Comparison of ENCODE assay signal across 22 mouse cellular contexts in the genomic region with DNA sequence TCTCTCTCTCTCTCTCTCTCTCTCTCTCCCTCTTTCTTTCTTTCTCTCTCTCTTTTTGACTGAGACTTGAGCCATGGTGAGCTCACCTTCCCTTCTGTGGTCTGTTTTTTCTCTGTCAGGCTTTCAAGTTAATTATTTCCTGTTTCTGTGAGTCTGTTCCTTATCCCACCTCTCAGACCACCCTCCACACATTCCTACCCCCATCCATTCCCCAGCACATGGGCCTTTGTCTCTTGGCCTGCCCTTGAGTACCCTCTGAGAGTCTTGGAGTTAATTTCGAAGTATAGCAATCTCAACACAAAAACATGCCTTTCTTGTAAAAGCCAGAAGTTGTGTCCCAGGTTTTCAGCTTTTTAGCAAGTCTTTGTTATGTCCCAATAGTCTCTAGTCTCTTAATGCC. TPM values are rescaled to one million over a fixed set of nuclear protein-coding genes. Genes with fewer than 3 reads are reported as not detected.
DNase-seq lines count a peak whose midpoint lies in the region; ATAC-seq and TF ChIP-seq lines count a peak whose summit lies in the region.
"Had no signal": no experiment of that assay in that cellular context is flagged by ENCODE, and none has a peak within 500 bp of the region (broad histone marks: within the 10 kb centered on the region; RNA-seq: fewer than 3 reads in every experiment).

No protein-coding gene starts in this region.

- peaks cover 61% of the 10 kb centered on the region for H3K4me1 ChIP-seq in heart, embryonic 13.5 days
- H3K4me1 ChIP-seq in stomach, embryonic 14.5 days (ENCODE audit: control insufficient read depth, insufficient read depth, low read length) = peaks cover 20% of the 10 kb centered on the region; the same call in 1 of the 2 replicates
- peaks cover 2% of the 10 kb centered on the region; the same call in 1 of the 2 replicates for H3K4me1 ChIP-seq in stomach, postnatal 0 days (replicated peaks; ENCODE audit: control insufficient read depth, insufficient read depth)
- peaks cover 55% of the 10 kb centered on the region for H3K4me1 ChIP-seq in limb, embryonic 10.5 days
- H3K4me1 ChIP-seq in forebrain, embryonic 10.5 days = peaks cover 50% of the 10 kb centered on the region

- H3K36me3 ChIP-seq in heart, embryonic 13.5 days = no peaks in the 10 kb centered on the region
- H3K36me3 ChIP-seq in stomach, embryonic 14.5 days (ENCODE audit: control insufficient read depth, insufficient read depth, low read length) = no peaks in the 10 kb centered on the region
- no peaks in the 10 kb centered on the region for H3K36me3 ChIP-seq in stomach, postnatal 0 days (ENCODE audit: control insufficient read depth, insufficient read depth, low read length)
- no peaks in the 10 kb centered on the region for H3K36me3 ChIP-seq in limb, embryonic 10.5 days
- H3K36me3 ChIP-seq in forebrain, embryonic 10.5 days (replicated peaks) = no peaks in the 10 kb centered on the region
- H3K36me3 ChIP-seq: neural tube, embryonic 13.5 days had no signal

- TF ChIP-seq EP300 in stomach, postnatal 0 days (optimal IDR thresholded peaks at IDR 0.05) = no peak

- no peak for DNase-seq in heart, postnatal 25 days (ENCODE audit: low spot score)
- no peak for DNase-seq in stomach, postnatal 0 days (ENCODE audit: low spot score)
- no peak for DNase-seq in limb, embryonic 10.5 days (ENCODE audit: low spot score)
- DNase-seq in layer of hippocampus, adult 18-20 months (ENCODE audit: low spot score in 2 of 2) = no peak
- DNase-seq in forebrain, embryonic 10.5 days (ENCODE audit: extremely low spot score, low spot score) = no peak
- DNase-seq: cerebellum, adult 18-20 months; cerebellum, postnatal 36 days; gastrocnemius, postnatal 36 days; layer of hippocampus, postnatal 36 days; lung, adult 18-20 months; lung, postnatal 14 days; midbrain, embryonic 14.5 days; right cerebral cortex, adult 18-20 months had no signal

- H3K9me3 ChIP-seq in heart, embryonic 13.5 days = no peaks in the 10 kb centered on the region
- H3K9me3 ChIP-seq in stomach, embryonic 14.5 days (ENCODE audit: control insufficient read depth, low read depth, low read length) = no peaks in the 10 kb centered on the region
- H3K9me3 ChIP-seq in stomach, postnatal 0 days (ENCODE audit: control insufficient read depth, low read length) = no peaks in the 10 kb centered on the region
- no peaks in the 10 kb centered on the region for H3K9me3 ChIP-seq in limb, embryonic 10.5 days (replicated peaks)
- no peaks in the 10 kb centered on the region for H3K9me3 ChIP-seq in forebrain, embryonic 10.5 days
- H3K9me3 ChIP-seq: megakaryocyte, embryonic 14.5 days; neural tube, embryonic 13.5 days had no signal

- ATAC-seq in heart, embryonic 13.5 days (ENCODE audit: extremely low read depth, insufficient number of reproducible peaks, low FRiP score, low TSS enrichment) = no peak
- no peak for ATAC-seq in stomach, embryonic 14.5 days (ENCODE audit: insufficient number of reproducible peaks, insufficient read depth, low FRiP score, low read depth)
- no peak for ATAC-seq in stomach, postnatal 0 days (ENCODE audit: low FRiP score, low TSS enrichment)
- ATAC-seq: forebrain, embryonic 16.5 days; inflammation-experienced regulatory T-cells, adult 6 months had no signal

- intact Hi-C loops in heart, postnatal 25 days (cut with DNase I) = no loop called here

- H3K9ac ChIP-seq in heart, embryonic 13.5 days = peak overlapping the region; percentile 58; the same call in 1 of the 2 replicates
- no peak overlapping the region for H3K9ac ChIP-seq in stomach, embryonic 14.5 days (replicated peaks; ENCODE audit: low read depth, low read length)
- H3K9ac ChIP-seq in stomach, postnatal 0 days (ENCODE audit: low read length) = no peak overlapping the region
- H3K9ac ChIP-seq: neural tube, embryonic 13.5 days had no signal

- H3K27me3 ChIP-seq in heart, embryonic 13.5 days (replicated peaks) = no peaks in the 10 kb centered on the region
- H3K27me3 ChIP-seq in stomach, embryonic 14.5 days (ENCODE audit: control insufficient read depth, insufficient read depth, low read length) = no peaks in the 10 kb centered on the region
- H3K27me3 ChIP-seq in stomach, postnatal 0 days (ENCODE audit: control insufficient read depth, insufficient read depth, low read length) = no peaks in the 10 kb centered on the region
- H3K27me3 ChIP-seq in limb, embryonic 10.5 days (ENCODE audit: low read depth, poor library complexity, severe bottlenecking) = no peaks in the 10 kb centered on the region
- no peaks in the 10 kb centered on the region; the same call in 1 of the 2 replicates for H3K27me3 ChIP-seq in forebrain, embryonic 10.5 days (ENCODE audit: poor library complexity, severe bottlenecking)
- H3K27me3 ChIP-seq: CH12.LX; neural tube, embryonic 13.5 days had no signal

- no peak overlapping the region for H3K4me3 ChIP-seq in heart, embryonic 13.5 days
- H3K4me3 ChIP-seq in stomach, embryonic 14.5 days (ENCODE audit: low read depth, low read length) = no peak overlapping the region
- H3K4me3 ChIP-seq in stomach, postnatal 0 days (ENCODE audit: low read depth, low read length) = no peak overlapping the region
- H3K4me3 ChIP-seq in limb, embryonic 10.5 days = no peak overlapping the region
- no peak overlapping the region for H3K4me3 ChIP-seq in forebrain, embryonic 10.5 days
- H3K4me3 ChIP-seq: layer of hippocampus, adult 2 months; neural tube, embryonic 13.5 days had no signal

- no peak for TF ChIP-seq CTCF in stomach, postnatal 0 days (IDR thresholded peaks at IDR 0.05; ENCODE audit: low read depth)

- WGBS in heart, embryonic 13.5 days = 43% methylated on average over 1 of the region's 1 CpGs
- 37% methylated on average over 1 of the region's 1 CpGs for WGBS in stomach, embryonic 14.5 days
- 41% methylated on average over 1 of the region's 1 CpGs for whole genome bisulfite sequencing in stomach, postnatal 0 days
- 57% methylated on average over 1 of the region's 1 CpGs for WGBS in limb, embryonic 10.5 days
- 70% methylated on average over 1 of the region's 1 CpGs for WGBS in forebrain, embryonic 10.5 days

- 0 out of 2 replicates have a peak overlapping the region, but pooled peaks have one; percentile 57 for H3K4me2 ChIP-seq in heart, embryonic 13.5 days
- H3K4me2 ChIP-seq in stomach, embryonic 14.5 days (replicated peaks; ENCODE audit: low read depth, low read length) = no peak overlapping the region
- no peak overlapping the region for H3K4me2 ChIP-seq in stomach, postnatal 0 days (replicated peaks; ENCODE audit: low read depth)
- H3K4me2 ChIP-seq: neural tube, embryonic 13.5 days had no signal

- peak overlapping the region; percentile 81 for H3K27ac ChIP-seq in heart, embryonic 13.5 days (replicated peaks)
- peak overlapping the region; percentile 53; the same call in 1 of the 2 replicates for H3K27ac ChIP-seq in stomach, embryonic 14.5 days (ENCODE audit: low read length)
- H3K27ac ChIP-seq in stomach, postnatal 0 days (replicated peaks) = no peak overlapping the region
- H3K27ac ChIP-seq in limb, embryonic 10.5 days = peak overlapping the region; percentile 87
- no peak overlapping the region for H3K27ac ChIP-seq in forebrain, embryonic 10.5 days
- H3K27ac ChIP-seq: kidney, postnatal 0 days; layer of hippocampus, adult 2 months; neural tube, embryonic 13.5 days had no signal

RNA-seq across cellular contexts. Expression of gene Slf2, which starts 3.7 kb away (rescaled TPM):
- 27.2 and 29.7 TPM in 2 replicates for polyA plus RNA-seq in heart, embryonic 13.5 days (2015; fragmentation: Nextera tagmentation; extraction: Ambion mirVana)
- total RNA-seq in heart, postnatal 25 days (2021) = 10 to 100 TPM; 18.4 to 22.0 TPM
- 56.5 and 56.7 TPM in 2 replicates for polyA plus RNA-seq in stomach, embryonic 14.5 days (2014; fragmentation: Nextera tagmentation; extraction: Ambion mirVana)
- 9.3 and 9.8 TPM in 2 replicates for polyA plus RNA-seq in stomach, postnatal 0 days (2015; fragmentation: Nextera tagmentation; extraction: Ambion mirVana)
- polyA plus RNA-seq in limb, embryonic 10.5 days (2016; fragmentation: Nextera tagmentation; extraction: Ambion mirVana) = 52.1 and 54.0 TPM in 2 replicates
- total RNA-seq in layer of hippocampus, adult 18-20 months (2021) = 10 to 100 TPM; 40.1 to 41.9 TPM
- polyA plus RNA-seq in forebrain, embryonic 10.5 days (2016; fragmentation: Nextera tagmentation; extraction: Ambion mirVana) = 53.9 and 54.1 TPM in 2 replicates

Comparison
In these comparisons a context has a peak if more than half of its experiments do, and no peak if none do; other contexts are left out.
1. H3K27ac ChIP-seq: peak in heart, embryonic 13.5 days (single experiment), stomach, embryonic 14.5 days (single experiment) and limb, embryonic 10.5 days (single experiment); none in stomach, postnatal 0 days (single experiment) and forebrain, embryonic 10.5 days (single experiment).